Mouse (Mus musculus): ENCODE measurements at regions not wholly inside any gene's neighbourhood (a gene's known extent, or its start where the extent isn't known, plus 50 kb on each side); places are given as distances from the start of the nearest gene placed in this dataset.

GRCm38 (mm10) chr1:89265771-89266170 lies 188.8 kb upstream of the Agap1 start:
- Histone ChIP-seq H3K36me3 (no peaks in the 10 kb centered on the region), H3K27me3 (no peaks in the 10 kb centered on the region), H3K4me2 (replicated peaks) (no peak overlapping the region), H3K27ac (no peak overlapping the region), H3K4me1 (no peaks in the 10 kb centered on the region), H3K9me3 (no peaks in the 10 kb centered on the region), H3K9ac (no peak overlapping the region), H3K4me3 (no peak overlapping the region)
- ATAC-seq (ENCODE audit: low FRiP score, low read depth) = no peak
- 79% methylated on average over 4 of the region's 4 CpGs for WGBS

GRCm38 (mm10) chr1:89268806-89269205 lies 185.8 kb upstream of the Agap1 start:
- Histone ChIP-seq H3K27me3 (no peaks in the 10 kb centered on the region), H3K4me1 (no peaks in the 10 kb centered on the region), H3K4me2 (replicated peaks) (no peak overlapping the region), H3K9ac (no peak overlapping the region), H3K27ac (no peak overlapping the region), H3K4me3 (no peak overlapping the region), H3K9me3 (no peaks in the 10 kb centered on the region), H3K36me3 (no peaks in the 10 kb centered on the region)
- 64% methylated on average over 2 of the region's 2 CpGs for WGBS
- no peak for ATAC-seq (ENCODE audit: low FRiP score, low read depth)

- Histone ChIP-seq H3K27ac (no peak overlapping the region), H3K4me3 (no peak overlapping the region), H3K27me3 (no peaks in the 10 kb centered on the region), H3K9ac (no peak overlapping the region), H3K4me1 (no peaks in the 10 kb centered on the region), H3K4me2 (replicated peaks) (no peak overlapping the region), H3K9me3 (no peaks in the 10 kb centered on the region), H3K36me3 (no peaks in the 10 kb centered on the region)
- ATAC-seq (ENCODE audit: low FRiP score, low read depth) = no peak
- WGBS = 77% methylated on average over 8 of the region's 8 CpGs
Measured at GRCm38 (mm10) chr1:89271743-89272142, 182.9 kb upstream of the Agap1 start.

GRCm38 (mm10) chr1:89273021-89273420 lies 181.6 kb upstream of the Agap1 start:
- no peaks in the 10 kb centered on the region for H3K4me1 ChIP-seq
- no peak overlapping the region for H3K4me2 ChIP-seq (replicated peaks)
- no peak overlapping the region for H3K9ac ChIP-seq
- H3K4me3 ChIP-seq = no peak overlapping the region
- no peaks in the 10 kb centered on the region for H3K36me3 ChIP-seq
- H3K9me3 ChIP-seq = no peaks in the 10 kb centered on the region
- WGBS = 82% methylated on average over 10 of the region's 10 CpGs
- no peak overlapping the region for H3K27ac ChIP-seq
- ATAC-seq (ENCODE audit: low FRiP score, low read depth) = no peak
- H3K27me3 ChIP-seq = no peaks in the 10 kb centered on the region

- no peak overlapping the region for H3K9ac ChIP-seq
- H3K9me3 ChIP-seq = no peaks in the 10 kb centered on the region
- no peaks in the 10 kb centered on the region for H3K36me3 ChIP-seq
- no peaks in the 10 kb centered on the region for H3K4me1 ChIP-seq
- H3K4me3 ChIP-seq = no peak overlapping the region
- no peak overlapping the region for H3K27ac ChIP-seq
- WGBS = 91% methylated on average over 10 of the region's 10 CpGs
- no peak overlapping the region for H3K4me2 ChIP-seq (replicated peaks)
- ATAC-seq (ENCODE audit: low FRiP score, low read depth) = no peak
- no peaks in the 10 kb centered on the region for H3K27me3 ChIP-seq
Measured at GRCm38 (mm10) chr1:89273786-89274362, 180.7 kb upstream of the Agap1 start.

GRCm38 (mm10) chr1:89279382-89279781 lies 175.2 kb upstream of the Agap1 start:
- H3K27me3 ChIP-seq = no peaks in the 10 kb centered on the region
- H3K36me3 ChIP-seq = no peaks in the 10 kb centered on the region
- no peaks in the 10 kb centered on the region for H3K9me3 ChIP-seq
- no peak overlapping the region for H3K4me3 ChIP-seq
- ATAC-seq (ENCODE audit: low FRiP score, low read depth) = no peak
- H3K27ac ChIP-seq = no peak overlapping the region
- H3K4me2 ChIP-seq (replicated peaks) = no peak overlapping the region
- no peak overlapping the region for H3K9ac ChIP-seq
- 70% methylated on average over 5 of the region's 5 CpGs for WGBS
- no peaks in the 10 kb centered on the region for H3K4me1 ChIP-seq

GRCm38 (mm10) chr1:89281107-89281655 lies 173.4 kb upstream of the Agap1 start:
- Histone ChIP-seq H3K4me1 (no peaks in the 10 kb centered on the region), H3K36me3 (no peaks in the 10 kb centered on the region), H3K27ac (no peak overlapping the region), H3K27me3 (no peaks in the 10 kb centered on the region), H3K4me3 (no peak overlapping the region), H3K9ac (no peak overlapping the region), H3K4me2 (replicated peaks) (no peak overlapping the region), H3K9me3 (no peaks in the 10 kb centered on the region)
- 76% methylated on average over 1 of the region's 1 CpGs for WGBS
- ATAC-seq (ENCODE audit: low FRiP score, low read depth) = no peak

- no peak for ATAC-seq (ENCODE audit: low FRiP score, low read depth)
- Histone ChIP-seq H3K9ac (no peak overlapping the region), H3K36me3 (no peaks in the 10 kb centered on the region), H3K27me3 (0 out of 2 replicates have a peak, but pooled peaks cover 3% of the 10 kb centered on the region), H3K27ac (no peak overlapping the region), H3K9me3 (no peaks in the 10 kb centered on the region), H3K4me1 (no peaks in the 10 kb centered on the region), H3K4me3 (no peak overlapping the region), H3K4me2 (replicated peaks) (no peak overlapping the region)
- 81% methylated on average over 4 of the region's 4 CpGs for WGBS
Measured at GRCm38 (mm10) chr1:89285041-89285440, 169.6 kb upstream of the Agap1 start.

GRCm38 (mm10) chr1:89287136-89287795 lies 167.3 kb upstream of the Agap1 start:
- H3K9me3 ChIP-seq = no peaks in the 10 kb centered on the region
- WGBS = 85% methylated on average over 10 of the region's 10 CpGs
- no peak overlapping the region for H3K27ac ChIP-seq
- no peak overlapping the region for H3K4me3 ChIP-seq
- no peak overlapping the region for H3K4me2 ChIP-seq (replicated peaks)
- no peaks in the 10 kb centered on the region for H3K36me3 ChIP-seq
- H3K9ac ChIP-seq = no peak overlapping the region
- H3K4me1 ChIP-seq = no peaks in the 10 kb centered on the region
- 0 out of 2 replicates have a peak, but pooled peaks cover 3% of the 10 kb centered on the region for H3K27me3 ChIP-seq
- ATAC-seq (ENCODE audit: low FRiP score, low read depth) = no peak

- H3K9me3 ChIP-seq = no peaks in the 10 kb centered on the region
- H3K4me2 ChIP-seq (replicated peaks) = no peak overlapping the region
- H3K4me3 ChIP-seq = no peak overlapping the region
- no peak for ATAC-seq (ENCODE audit: low FRiP score, low read depth)
- H3K27me3 ChIP-seq = 0 out of 2 replicates have a peak, but pooled peaks cover 3% of the 10 kb centered on the region
- H3K27ac ChIP-seq = no peak overlapping the region
- no peaks in the 10 kb centered on the region for H3K4me1 ChIP-seq
- no peak overlapping the region for H3K9ac ChIP-seq
- no peaks in the 10 kb centered on the region for H3K36me3 ChIP-seq
Measured at GRCm38 (mm10) chr1:89288001-89288400, 166.6 kb upstream of the Agap1 start.

- H3K36me3 ChIP-seq = no peaks in the 10 kb centered on the region
- 0 out of 2 replicates have a peak, but pooled peaks cover 3% of the 10 kb centered on the region for H3K27me3 ChIP-seq
- H3K27ac ChIP-seq = no peak overlapping the region
- no peak overlapping the region for H3K9ac ChIP-seq
- no peaks in the 10 kb centered on the region for H3K9me3 ChIP-seq
- ATAC-seq (ENCODE audit: low FRiP score, low read depth) = no peak
- H3K4me1 ChIP-seq = no peaks in the 10 kb centered on the region
- 73% methylated on average over 2 of the region's 2 CpGs for WGBS
- H3K4me3 ChIP-seq = no peak overlapping the region
- no peak overlapping the region for H3K4me2 ChIP-seq (replicated peaks)
Measured at GRCm38 (mm10) chr1:89288921-89289320, 165.7 kb upstream of the Agap1 start.

- Histone ChIP-seq H3K4me1 (0 out of 2 replicates have a peak, but pooled peaks cover 9% of the 10 kb centered on the region), H3K9me3 (no peaks in the 10 kb centered on the region), H3K27me3 (no peaks in the 10 kb centered on the region), H3K9ac (no peak overlapping the region), H3K27ac (no peak overlapping the region), H3K4me3 (no peak overlapping the region), H3K4me2 (replicated peaks) (no peak overlapping the region), H3K36me3 (no peaks in the 10 kb centered on the region)
- ATAC-seq (ENCODE audit: low FRiP score, low read depth) = no peak
- WGBS = 72% methylated on average over 3 of the region's 3 CpGs
Measured at GRCm38 (mm10) chr1:89296691-89297090, 157.9 kb upstream of the Agap1 start.
